ENCODE assay signal across 8 mouse cellular contexts in genomic region chr8:9051699-9052098, GRCm38 (mm10).
DNase-seq lines count a peak whose midpoint lies in the region; ATAC-seq and TF ChIP-seq lines count a peak whose summit lies in the region.

No protein-coding gene starts in this region.

- no peak overlapping the region for H3K4me3 ChIP-seq in intestine, embryonic 15.5 days (replicated peaks)
- no peak overlapping the region for H3K4me3 ChIP-seq in intestine, postnatal 0 days (ENCODE audit: low read depth, low read length)
- H3K4me3 ChIP-seq in myocyte, result no peak overlapping the region

- no peak overlapping the region for H3K27ac ChIP-seq in intestine, embryonic 15.5 days
- no peak overlapping the region for H3K27ac ChIP-seq in intestine, postnatal 0 days (ENCODE audit: low read depth, low read length)

- no peaks in the 10 kb centered on the region for H3K4me1 ChIP-seq in intestine, embryonic 15.5 days (replicated peaks)
- H3K4me1 ChIP-seq in intestine, postnatal 0 days (replicated peaks; ENCODE audit: control insufficient read depth, insufficient read depth, low read length), result no peaks in the 10 kb centered on the region

- no peaks in the 10 kb centered on the region for H3K27me3 ChIP-seq in intestine, embryonic 15.5 days (replicated peaks)
- H3K27me3 ChIP-seq in intestine, postnatal 0 days (replicated peaks; ENCODE audit: control insufficient read depth, insufficient read depth, low read length), result no peaks in the 10 kb centered on the region
- H3K27me3 ChIP-seq in myocyte (ENCODE audit: control insufficient read depth, insufficient read depth, insufficient read length), result no peaks in the 10 kb centered on the region

- H3K9me3 ChIP-seq in intestine, embryonic 15.5 days, result no peaks in the 10 kb centered on the region
- H3K9me3 ChIP-seq in intestine, postnatal 0 days (ENCODE audit: control insufficient read depth), result no peaks in the 10 kb centered on the region

- peak; percentile 47; the same call in 1 of the 2 replicates for ATAC-seq in intestine, embryonic 15.5 days
- ATAC-seq in intestine, postnatal 0 days, result no peak

- no peaks in the 10 kb centered on the region for H3K79me2 ChIP-seq in myocyte (ENCODE audit: control insufficient read depth, insufficient read depth)

- no peak overlapping the region for H3ac ChIP-seq in myocyte (ENCODE audit: control insufficient read depth, insufficient read length)

- no peak overlapping the region for H3K4me2 ChIP-seq in intestine, embryonic 15.5 days (replicated peaks)
- no peak overlapping the region for H3K4me2 ChIP-seq in intestine, postnatal 0 days (replicated peaks; ENCODE audit: low read depth)
- H3K4me2 ChIP-seq in myocyte (ENCODE audit: low read depth), result peak overlapping the region; percentile 2

- peak; percentile 97 for DNase-seq in heart, adult 11 months
- DNase-seq in layer of hippocampus, adult 18-20 months (ENCODE audit: low spot score in 2 of 2), result peak; percentile 10 to 21
- DNase-seq in Muller cell, postnatal 12 days (ENCODE audit: inconsistent ontology term), result no peak
- DNase-seq in adrenal gland, adult (ENCODE audit: inconsistent age in 2 of 2, low spot score in 1 of 2), result no peak
- DNase-seq in cerebellum, postnatal 36 days, result no peak

- 51% methylated on average over 10 of the region's 10 CpGs for WGBS in intestine, embryonic 15.5 days
- WGBS in intestine, postnatal 0 days, result 59% methylated on average over 10 of the region's 10 CpGs

- TF ChIP-seq CTCF in intestine, postnatal 0 days (IDR thresholded peaks at IDR 0.05; ENCODE audit: low read depth), result no peak

- H3K36me3 ChIP-seq in intestine, embryonic 15.5 days, result no peaks in the 10 kb centered on the region
- no peaks in the 10 kb centered on the region for H3K36me3 ChIP-seq in intestine, postnatal 0 days (ENCODE audit: control insufficient read depth, insufficient read depth)
- H3K36me3 ChIP-seq in myocyte (ENCODE audit: control insufficient read depth, insufficient read depth), result no peaks in the 10 kb centered on the region

- no peak for TF ChIP-seq POLR2A in myocyte (IDR thresholded peaks at IDR 0.05; ENCODE audit: insufficient read length, low read depth)

- H3K9ac ChIP-seq in intestine, embryonic 15.5 days, result no peak overlapping the region
- no peak overlapping the region for H3K9ac ChIP-seq in intestine, postnatal 0 days (ENCODE audit: low read depth, low read length)

TF ChIP-seq in myocyte, 11 proteins besides CTCF, POLR2A, EP300 and RAD21:
- TF ChIP-seq MYOD1 (IDR thresholded peaks at IDR 0.05; ENCODE audit: control insufficient read depth in 1 of 3, insufficient read length in 2 of 3, low read depth in 2 of 3), result peak in 1 of 3 experiments; percentile 72
- TF ChIP-seq E2F4 (IDR thresholded peaks at IDR 0.05; ENCODE audit: insufficient read depth), result no peak
- TF ChIP-seq TCF3 (IDR thresholded peaks at IDR 0.05; ENCODE audit: insufficient read length, low read depth), result peak; percentile 34
- peak in 2 of 3 experiments; percentile 50 to 71 for TF ChIP-seq MYOG (IDR thresholded peaks at IDR 0.05; ENCODE audit: control insufficient read depth in 1 of 3, insufficient read depth in 1 of 3, insufficient read length in 2 of 3, low read depth in 2 of 3)

Comparison
In these comparisons a context has a peak if more than half of its experiments do, and no peak if none do; other contexts are left out.
1. DNase-seq: peak in heart, adult 11 months (single experiment) and layer of hippocampus, adult 18-20 months (2 of 2); none in Muller cell, postnatal 12 days (single experiment), adrenal gland, adult (0 of 2) and cerebellum, postnatal 36 days (0 of 2).